Mouse (Mus musculus) testis, postnatal 10 days (tissue): ENCODE measurements around the gene Gm4141.
"Not testable (repeated sequence)": the region's sequence is repeated elsewhere in the genome, so short reads cannot be mapped to it uniquely, and the experiment has no call there.

ENCODE experiments used
- DNase-seq: peaks from one replicate; pipeline ENCODE4 v3.0.0; 2021; ENCODE audit warnings: low spot score

Gm4141 gene

GRCm38 (mm10) chr7:20576141-20576540 is at the start of gene Gm4141:
Gene Gm4141 (minus strand): TSS chr7:20576241.
- DNase-seq: not testable (repeated sequence)

- DNase-seq: not testable (repeated sequence)
Measured at GRCm38 (mm10) chr7:20598921-20599320, 22.9 kb upstream of the Gm4141 start, which contains the start of gene Gm4513. Gene Gm4513 (minus strand): TSS chr7:20599021.

GRCm38 (mm10) chr7:20545657-20546056 is 30.4 kb downstream of the Gm4141 start, which contains the start of gene Gm5726:
Gene Gm5726 (minus strand): TSS chr7:20545757.
- DNase-seq: not testable (repeated sequence)

DNA sequence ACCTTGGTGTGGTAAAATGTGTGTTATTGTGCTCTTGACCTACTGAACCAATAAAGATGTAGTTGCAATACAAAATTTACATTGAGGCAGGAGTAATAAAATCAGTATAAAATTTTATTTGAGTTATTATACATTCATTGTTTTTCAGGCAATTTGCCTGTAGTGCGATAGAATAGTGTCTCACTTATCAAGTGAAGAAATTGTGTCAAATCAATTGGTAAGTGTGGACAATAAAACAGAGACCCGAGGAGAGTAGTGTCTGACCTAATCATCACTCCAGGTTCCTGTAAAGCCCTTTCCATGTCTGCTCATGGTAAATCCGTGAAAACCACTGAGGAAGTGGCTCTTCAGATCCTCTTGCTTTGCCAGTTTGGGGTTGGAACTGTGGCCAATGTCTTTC is 42.5 kb downstream of the Gm4141 start, which contains the start of gene Vmn1r104:
Vmn1r104 (plus strand) TSS at position 301 of the 400 bp plus-strand sequence.
- DNase-seq: not testable (repeated sequence)
